Mouse (Mus musculus) lung, adult 2 months (tissue): ENCODE measurements at regions not wholly inside any gene's neighbourhood (a gene's known extent, or its start where the extent isn't known, plus 50 kb on each side); places are given as distances from the start of the nearest gene placed in this dataset.

Experiments
- DNase-seq: peaks from one replicate; pipeline ENCODE4 v3.0.0; 2022
- H3K4me1 ChIP-seq: fragments of 200-500 bp; 2 replicates; pipeline ENCODE4 v1.6.1; 2011; ENCODE audit warnings: low read length; ENCODE audit not compliant: control insufficient read depth, insufficient read depth
- H3K4me3 ChIP-seq: fragments of 200-500 bp; replicated peaks from 2 replicates; pipeline ENCODE3; 2011; ENCODE audit warnings: low read depth, mild to moderate bottlenecking, control low read depth, low read length; ENCODE audit errors: extremely low read depth
- CTCF ChIP-seq: fragments of 200-500 bp; IDR thresholded peaks from 2 replicates; pipeline ENCODE4 v1.5.1; 2011; ENCODE audit warnings: mild to moderate bottlenecking, low read length, control low read depth; ENCODE audit not compliant: insufficient read depth
- POLR2A ChIP-seq: fragments of 200-500 bp; IDR thresholded peaks from 2 replicates; pipeline ENCODE4 v1.6.1; 2011; ENCODE audit warnings: low read depth, mild to moderate bottlenecking, control low read depth, low read length, borderline replicate concordance; ENCODE audit errors: extremely low read depth
- WGBS: fragments of 180-500 bp; shearing (Covaris S2); methylation state at CpG from one replicate; pipeline ENCODE4 v1.1.7; 2018; 5-methylcytosine and 5-hydroxymethylcytosine counted together

- WGBS, result 92% methylated on average over 5 of the region's 5 CpGs
- no peak for DNase-seq
- H3K4me3 ChIP-seq, result no peak overlapping the region
Measured at GRCm38 (mm10) chr9:88269216-88269615, 57.8 kb upstream of the Nt5e start.

GRCm38 (mm10) chr9:88270836-88271235 lies 56.2 kb upstream of the Nt5e start:
- Histone ChIP-seq H3K4me3 (no peak overlapping the region), H3K4me1 (no peaks in the 10 kb centered on the region; the same call in 1 of the 2 replicates)
- TF ChIP-seq CTCF, result no peak
- no peak for TF ChIP-seq POLR2A
- no peak for DNase-seq
- 38% methylated on average over 1 of the region's 1 CpGs for WGBS

More at GRCm38 (mm10) chr9:88269216-88269615, 57.8 kb upstream of the Nt5e start:
- TF ChIP-seq CTCF, result no peak
- no peak for TF ChIP-seq POLR2A
- H3K4me1 ChIP-seq, result no peaks in the 10 kb centered on the region; the same call in 1 of the 2 replicates

GRCm38 (mm10) chr9:88273304-88273703 lies 53.7 kb upstream of the Nt5e start:
- TF ChIP-seq CTCF (no peak), POLR2A (no peak)
- H3K4me1 ChIP-seq, result no peaks in the 10 kb centered on the region; the same call in 1 of the 2 replicates
- WGBS, result 50% methylated on average over 4 of the region's 4 CpGs
- no peak overlapping the region for H3K4me3 ChIP-seq
- DNase-seq, result no peak

GRCm38 (mm10) chr9:88274040-88274439 lies 53.0 kb upstream of the Nt5e start:
- no peak for TF ChIP-seq CTCF
- TF ChIP-seq POLR2A, result no peak
- Histone ChIP-seq H3K4me1 (no peaks in the 10 kb centered on the region; the same call in 1 of the 2 replicates), H3K4me3 (no peak overlapping the region)
- peak; percentile 40 for DNase-seq

GRCm38 (mm10) chr9:88274681-88275336 lies 52.2 kb upstream of the Nt5e start:
- no peaks in the 10 kb centered on the region; the same call in 1 of the 2 replicates for H3K4me1 ChIP-seq
- no peak for DNase-seq
- 64% methylated on average over 3 of the region's 3 CpGs for WGBS
- TF ChIP-seq CTCF (no peak), POLR2A (no peak)
- H3K4me3 ChIP-seq, result no peak overlapping the region

- WGBS, result 60% methylated on average over 3 of the region's 3 CpGs
- Histone ChIP-seq H3K4me3 (no peak overlapping the region), H3K4me1 (no peaks in the 10 kb centered on the region; the same call in 1 of the 2 replicates)
- TF ChIP-seq POLR2A, result no peak
- TF ChIP-seq CTCF, result no peak
- no peak for DNase-seq
Measured at GRCm38 (mm10) chr9:88276023-88276568, 50.9 kb upstream of the Nt5e start.

GRCm38 (mm10) chr9:88277031-88277430 lies 50.0 kb upstream of the Nt5e start:
- TF ChIP-seq POLR2A (no peak), CTCF (no peak)
- no peaks in the 10 kb centered on the region; the same call in 1 of the 2 replicates for H3K4me1 ChIP-seq
- no peak for DNase-seq
- H3K4me3 ChIP-seq, result no peak overlapping the region
- 72% methylated on average over 6 of the region's 6 CpGs for WGBS
